Mouse (Mus musculus) liver, embryonic 14.5 days (tissue): ENCODE results near the gene 1700001C19Rik. TPM values are rescaled to one million over a fixed set of nuclear protein-coding genes. Genes with fewer than 3 reads are reported as not detected.

Experiments used
- ATAC-seq: fragments of 200-750 bp; cut with Nextera tagmentation; 2 replicates; pipeline ENCODE4 v1.8.0; 2017; ENCODE audit warnings: moderate number of reproducible peaks, mild to moderate bottlenecking, moderate library complexity; ENCODE audit not compliant: insufficient read depth
- DNase-seq, 3 experiments: peaks; one replicate each; pipeline ENCODE4 v3.0.0-alpha.2; 2012 to 2013; ENCODE audit warnings: low read depth in 3 of 3, low spot score in 3 of 3
- H3K27ac ChIP-seq: fragments of 300-500 bp; sonication (generic); 2 replicates; pipeline ENCODE4 v1.5.1; 2014; ENCODE audit warnings: moderate library complexity, mild to moderate bottlenecking, control low read depth, inconsistent platforms
- H3K27me3 ChIP-seq: fragments of 300-500 bp; sonication (generic); 2 replicates; pipeline ENCODE4 v1.6.1; 2014; ENCODE audit warnings: mild to moderate bottlenecking, low read length, moderate library complexity; ENCODE audit not compliant: control insufficient read depth, insufficient read depth
- H3K36me3 ChIP-seq: fragments of 300-500 bp; sonication (generic); replicated peaks from 2 replicates; pipeline ENCODE4 v1.6.1; 2014; ENCODE audit warnings: low read depth; ENCODE audit not compliant: control insufficient read depth, insufficient read depth
- H3K4me1 ChIP-seq, 2 experiments: fragments of 200-500 bp in 1 of 2; fragments of 300-500 bp in 1 of 2; sonication (generic) in 1 of 2; replicated peaks; 2 replicates each; pipeline ENCODE4 v1.6.1; 2012 to 2014; ENCODE audit warnings: antibody characterized with exemption in 1 of 2, inconsistent platforms in 1 of 2, low read length in 1 of 2; ENCODE audit not compliant: control insufficient read depth in 2 of 2, insufficient read depth in 2 of 2
- H3K4me2 ChIP-seq: fragments of 300-500 bp; sonication (generic); 2 replicates; pipeline ENCODE4 v1.6.1; 2014; ENCODE audit warnings: low read depth, mild to moderate bottlenecking, control low read depth, moderate library complexity
- H3K4me3 ChIP-seq, 2 experiments: fragments of 200-500 bp in 1 of 2; fragments of 300-500 bp in 1 of 2; sonication (generic) in 1 of 2; 2 replicates each; pipeline ENCODE4 v1.5.1; 2012 to 2014; ENCODE audit warnings: low read depth in 2 of 2, low read length in 2 of 2, mild to moderate bottlenecking in 2 of 2, control low read depth in 1 of 2, inconsistent platforms in 1 of 2, moderate library complexity in 1 of 2; ENCODE audit not compliant: insufficient read depth in 1 of 2
- H3K9ac ChIP-seq: fragments of 300-500 bp; sonication (generic); replicated peaks from 2 replicates; pipeline ENCODE4 v1.6.1; 2014; ENCODE audit warnings: mild to moderate bottlenecking, control low read depth, moderate library complexity
- H3K9me3 ChIP-seq: fragments of 300-500 bp; sonication (generic); 2 replicates; pipeline ENCODE4 v1.6.1; 2016; ENCODE audit warnings: low read length, mixed read lengths; ENCODE audit not compliant: control insufficient read depth
- CTCF ChIP-seq: IDR thresholded peaks from 2 replicates; pipeline ENCODE4 v1.5.1; 2016; ENCODE audit warnings: antibody characterized with exemption, low read depth, control low read depth
- EP300 ChIP-seq: IDR thresholded peaks from 2 replicates; pipeline ENCODE4 v1.6.1; 2016; ENCODE audit warnings: antibody characterized with exemption, low read depth
- WGBS: fragments of 180-500 bp; shearing (Covaris S2); extraction: QIAGEN DNeasy Blood & Tissue Kit; methylation state at CpG from one replicate; pipeline ENCODE4 v1.1.7; 2014; ENCODE audit not compliant: insufficient replicate concordance; 5-methylcytosine and 5-hydroxymethylcytosine counted together
- polyA plus RNA-seq, 2 experiments: library from polyadenylated mRNA; depleted of rRNA in 1 of 2; stranded (reverse) in 1 of 2; unstranded in 1 of 2; fragments of >200 nt; fragmentation: Nextera tagmentation in 1 of 2; extraction: Ambion mirVana in 1 of 2; gene quantifications; 2 replicates each; pipeline versions ENCODE4 v1.2.1 to v1.2.3; 2012 to 2014

1700001C19Rik gene
- polyA plus RNA-seq, 2 experiments, result 0.89 to 1.1 TPM

- ATAC-seq, result peak; percentile 19; the same call in 1 of the 2 replicates
- no peak overlapping the region for H3K4me2 ChIP-seq
- H3K4me1 ChIP-seq, result peaks cover 0 to 14% of the 10 kb centered on the region in 2 experiments; a peak in 2 of 4 replicates
- no peak for TF ChIP-seq EP300
- TF ChIP-seq CTCF, result no peak
- DNase-seq, result no peak
- no peak overlapping the region for H3K9ac ChIP-seq
- H3K27me3 ChIP-seq, result peaks cover 4% of the 10 kb centered on the region
- H3K27ac ChIP-seq, result no peak overlapping the region
- no peaks in the 10 kb centered on the region for H3K9me3 ChIP-seq
- no peak overlapping the region for H3K4me3 ChIP-seq
- no peaks in the 10 kb centered on the region for H3K36me3 ChIP-seq
- WGBS, result 43% methylated on average over 9 of the region's 9 CpGs
Measured at GRCm38 (mm10) chr17:47462728-47463388, 25.7 kb upstream of the 1700001C19Rik start.

- DNase-seq (no peak), ATAC-seq (no peak)
- H3K36me3 ChIP-seq, result no peaks in the 10 kb centered on the region
- TF ChIP-seq EP300 (no peak), CTCF (no peak)
- no peak overlapping the region for H3K9ac ChIP-seq
- 65% methylated on average over 7 of the region's 7 CpGs for WGBS
- no peak overlapping the region for H3K4me2 ChIP-seq
- H3K27ac ChIP-seq, result no peak overlapping the region
- peaks cover 0 to 14% of the 10 kb centered on the region in 2 experiments; a peak in 2 of 4 replicates for H3K4me1 ChIP-seq
- H3K4me3 ChIP-seq, result no peak overlapping the region
- H3K9me3 ChIP-seq, result no peaks in the 10 kb centered on the region
- H3K27me3 ChIP-seq, result no peaks in the 10 kb centered on the region
Measured at GRCm38 (mm10) chr17:47462209-47462608, 25.0 kb upstream of the 1700001C19Rik start.

- Histone ChIP-seq H3K4me1 (peaks cover 0 to 17% of the 10 kb centered on the region in 2 experiments; a peak in 2 of 4 replicates), H3K27ac (no peak overlapping the region), H3K9ac (no peak overlapping the region), H3K36me3 (no peaks in the 10 kb centered on the region), H3K4me3 (no peak overlapping the region), H3K4me2 (no peak overlapping the region), H3K9me3 (no peaks in the 10 kb centered on the region), H3K27me3 (no peaks in the 10 kb centered on the region)
- 27% methylated on average over 3 of the region's 3 CpGs for WGBS
- ATAC-seq, result no peak
- no peak for DNase-seq
- TF ChIP-seq EP300 (no peak), CTCF (no peak)
Measured at GRCm38 (mm10) chr17:47461688-47462087, 24.5 kb upstream of the 1700001C19Rik start.

GRCm38 (mm10) chr17:47459341-47459919 lies 22.3 kb upstream of the 1700001C19Rik start:
- 32% methylated on average over 3 of the region's 3 CpGs for WGBS
- no peak overlapping the region for H3K9ac ChIP-seq
- no peaks in the 10 kb centered on the region for H3K36me3 ChIP-seq
- H3K27me3 ChIP-seq, result no peaks in the 10 kb centered on the region
- H3K9me3 ChIP-seq, result no peaks in the 10 kb centered on the region
- no peak overlapping the region for H3K4me2 ChIP-seq
- H3K4me3 ChIP-seq, result no peak overlapping the region
- peaks cover 0 to 25% of the 10 kb centered on the region in 2 experiments; a peak in 3 of 4 replicates for H3K4me1 ChIP-seq
- no peak for ATAC-seq
- no peak for DNase-seq
- TF ChIP-seq CTCF, result no peak
- H3K27ac ChIP-seq, result no peak overlapping the region

GRCm38 (mm10) chr17:47458936-47459335 lies 21.8 kb upstream of the 1700001C19Rik start:
- peaks cover 0 to 28% of the 10 kb centered on the region in 2 experiments; a peak in 3 of 4 replicates for H3K4me1 ChIP-seq
- no peak overlapping the region for H3K4me2 ChIP-seq
- TF ChIP-seq CTCF (no peak), EP300 (no peak)
- no peak overlapping the region for H3K4me3 ChIP-seq
- H3K9ac ChIP-seq, result no peak overlapping the region
- no peaks in the 10 kb centered on the region for H3K36me3 ChIP-seq
- H3K27ac ChIP-seq, result no peak overlapping the region
- ATAC-seq, result no peak
- H3K27me3 ChIP-seq, result no peaks in the 10 kb centered on the region
- WGBS, result 84% methylated on average over 2 of the region's 2 CpGs
- DNase-seq, result no peak
- H3K9me3 ChIP-seq, result no peaks in the 10 kb centered on the region
